Mouse (Mus musculus) erythroid progenitor cell, adult 5-6 weeks (primary cell): ENCODE results near the gene Wdr13. TPM values are rescaled to one million over a fixed set of nuclear protein-coding genes. Genes with fewer than 3 reads are reported as not detected.
"Not testable (repeated sequence)": the region's sequence is repeated elsewhere in the genome, so short reads cannot be mapped to it uniquely, and the experiment has no call there.

Source experiments
- ATAC-seq: replicated peaks from 2 replicates; pipeline ENCODE4 v1.8.0; 2016; ENCODE audit warnings: moderate number of reproducible peaks, mild to moderate bottlenecking, moderate TSS enrichment, inconsistent platforms; ENCODE audit not compliant: poor library complexity, low FRiP score, severe bottlenecking
- total RNA-seq, 2 experiments: library from RNA; stranded (forward) in 1 of 2; stranded (reverse) in 1 of 2; fragments of 150-400 nt in 1 of 2; fragments of 186-747, 209-891 nt in 1 of 2; gene quantifications; 2 replicates each; pipeline versions ENCODE4 v1.2.3 to v1.2.4; 2015 to 2017; ENCODE audit warnings: low replicate concordance in 2 of 2

Gene Wdr13
- total RNA-seq, 2 experiments from 2014 or later = 10.0 to 23.5 TPM

GRCm38 (mm10) chrX:8117264-8117663, 15.4 kb downstream of the Wdr13 start:
- ATAC-seq = no peak

- ATAC-seq = no peak
These were observed 17.4 kb downstream of the Wdr13 start for GRCm38 (mm10) chrX:8115275-8115674.

GRCm38 (mm10) chrX:8105019-8105418, 27.7 kb downstream of the Wdr13 start:
- no peak for ATAC-seq

GRCm38 (mm10) chrX:8102213-8102668, 30.5 kb downstream of the Wdr13 start:
- peak; percentile 98 for ATAC-seq

- ATAC-seq = no peak
These were observed 31.7 kb downstream of the Wdr13 start for GRCm38 (mm10) chrX:8101017-8101416.

GRCm38 (mm10) chrX:8099435-8099834, 33.3 kb downstream of the Wdr13 start:
- ATAC-seq = no peak

GRCm38 (mm10) chrX:8096787-8097242, 35.9 kb downstream of the Wdr13 start:
- peak; percentile 97 for ATAC-seq

GRCm38 (mm10) chrX:8096068-8096786, 36.5 kb downstream of the Wdr13 start:
- peak; percentile 88 for ATAC-seq

- ATAC-seq = no peak
These were observed 37.1 kb downstream of the Wdr13 start for GRCm38 (mm10) chrX:8095546-8095945.

GRCm38 (mm10) chrX:8090954-8091347, 41.7 kb downstream of the Wdr13 start:
- not testable (repeated sequence) for ATAC-seq

- peak; percentile 54; the same call in 1 of the 2 replicates for ATAC-seq
These were observed 42.2 kb downstream of the Wdr13 start, which contains the start of gene Was for GRCm38 (mm10) chrX:8090346-8090953. Gene Was (minus strand): TSS chrX:8090498.

GRCm38 (mm10) chrX:8089746-8090145, 42.9 kb downstream of the Wdr13 start:
- no peak for ATAC-seq

- no peak for ATAC-seq
These were observed 47.1 kb downstream of the Wdr13 start for GRCm38 (mm10) chrX:8085611-8086010.

- ATAC-seq = no peak
These were observed 47.9 kb downstream of the Wdr13 start for GRCm38 (mm10) chrX:8084771-8085259.

- peak; percentile 60 for ATAC-seq
These were observed 57.6 kb downstream of the Wdr13 start for GRCm38 (mm10) chrX:8075104-8075503.

- ATAC-seq = peak; percentile 98
These were observed 58.2 kb downstream of the Wdr13 start, which contains the start of gene Suv39h1 for GRCm38 (mm10) chrX:8074430-8075014. Gene Suv39h1 (minus strand): TSS chrX:8074760.

- peak; percentile 55; the same call in 1 of the 2 replicates for ATAC-seq
These were observed 58.7 kb downstream of the Wdr13 start for GRCm38 (mm10) chrX:8073881-8074429.
